Mouse (Mus musculus): ENCODE measurements around the gene Hsdl1.

Gene Hsdl1

DNA sequence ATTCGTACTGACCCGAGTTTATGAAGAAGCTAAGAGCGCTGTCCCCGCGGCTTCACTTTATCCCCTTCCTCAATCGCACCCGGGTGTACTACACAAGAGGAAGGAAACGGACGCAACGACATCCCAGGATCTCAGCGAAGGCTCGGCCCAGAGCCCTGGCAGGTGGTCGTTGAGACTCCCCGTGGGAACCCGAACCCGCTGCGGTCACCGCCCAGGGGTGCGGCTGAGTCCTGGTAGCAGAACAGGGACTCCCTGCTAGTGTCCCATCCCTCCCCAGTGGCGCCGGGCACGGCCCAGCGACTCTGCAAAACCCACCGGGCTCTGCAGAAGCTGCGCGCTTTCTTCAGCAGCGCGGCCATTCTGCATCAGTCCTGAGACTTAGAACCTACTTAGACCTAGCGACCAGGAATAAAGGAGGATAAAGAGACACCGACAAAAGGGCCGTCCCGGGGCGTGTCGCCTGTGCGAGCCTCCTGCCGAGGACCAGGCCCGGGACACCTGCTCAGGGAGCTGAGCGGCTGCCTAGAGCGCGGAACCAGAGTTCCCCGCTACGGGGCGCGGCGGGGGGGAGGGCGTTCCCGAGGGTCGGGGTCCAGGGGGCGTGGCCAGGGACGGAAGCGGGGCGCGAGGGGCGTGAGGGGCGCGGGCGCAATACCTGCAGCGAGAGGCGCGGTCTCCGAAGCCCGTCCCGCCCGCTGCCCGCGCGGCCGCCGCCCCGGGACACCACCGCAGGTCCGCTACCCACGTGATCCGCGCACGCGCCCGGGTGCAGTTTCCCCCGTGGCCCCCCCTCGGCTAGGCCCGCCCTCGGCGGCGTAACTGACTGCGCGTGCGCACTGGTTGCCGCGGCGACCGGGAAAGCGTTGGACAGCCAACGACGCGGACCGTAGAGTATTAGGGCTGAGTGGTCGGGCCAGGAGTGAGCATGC, at the start of gene Hsdl1, which contains the start of gene Dnaaf1:
Gene Hsdl1, minus strand, starts transcription at position 747 of the 929 bp plus-strand sequence.
Gene Dnaaf1, plus strand, starts transcription at position 799 of the 929 bp plus-strand sequence.
- DNase-seq (ENCODE audit: low read depth, low spot score), result peak; percentile 93

DNA sequence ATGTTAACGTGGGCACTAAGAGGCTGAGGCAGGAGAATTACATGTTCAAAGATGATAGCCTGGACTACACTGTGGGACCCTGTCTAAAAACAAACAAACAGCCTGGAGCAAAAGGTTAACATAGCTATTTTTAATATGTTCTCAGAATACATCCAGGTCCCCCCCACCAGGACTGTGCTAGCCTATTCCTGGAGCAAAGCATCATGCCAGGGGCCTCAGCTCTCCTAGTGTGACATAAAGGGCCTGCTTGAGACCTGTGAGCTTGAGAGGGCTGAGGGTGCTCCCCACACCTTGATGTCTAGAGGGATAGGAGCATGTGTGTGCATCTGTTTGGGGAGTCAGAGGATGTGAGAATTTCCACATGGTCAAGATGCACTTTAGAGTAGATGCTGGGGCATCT, 48.8 kb upstream of the Hsdl1 start:
- DNase-seq (ENCODE audit: low read depth, low spot score), result no peak

- DNase-seq (ENCODE audit: low read depth, low spot score), result no peak
Observed at GRCm38 (mm10) chr8:119623061-119623460, 48.1 kb upstream of the Hsdl1 start.

DNA sequence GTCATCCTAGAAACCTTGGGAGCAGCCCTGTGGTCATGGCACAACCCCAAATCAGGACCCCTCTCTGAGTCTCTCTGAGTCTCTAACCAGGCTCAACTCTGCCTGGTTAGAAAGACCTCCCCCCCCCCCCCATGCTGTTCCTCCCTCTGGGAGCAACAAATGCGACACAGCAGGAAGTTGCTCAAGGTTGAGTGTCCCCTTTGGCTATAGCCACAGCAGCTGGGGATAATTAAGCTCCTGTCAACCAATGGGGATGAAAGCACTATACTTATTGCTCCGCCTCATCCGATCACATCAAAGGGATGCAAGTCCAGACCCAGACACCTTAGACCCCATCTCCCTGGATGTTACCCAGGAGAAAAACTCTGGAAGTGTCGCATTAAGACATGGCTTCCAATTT, 47.6 kb upstream of the Hsdl1 start:
- DNase-seq (ENCODE audit: low read depth, low spot score), result no peak

- no peak for DNase-seq (ENCODE audit: low read depth, low spot score)
Observed at GRCm38 (mm10) chr8:119620848-119621465, 46.0 kb upstream of the Hsdl1 start.

- no peak for DNase-seq (ENCODE audit: low read depth, low spot score)
Observed at GRCm38 (mm10) chr8:119620116-119620840, 45.3 kb upstream of the Hsdl1 start.

GRCm38 (mm10) chr8:119618887-119619286, 43.9 kb upstream of the Hsdl1 start:
- no peak for DNase-seq (ENCODE audit: low read depth, low spot score)

DNA sequence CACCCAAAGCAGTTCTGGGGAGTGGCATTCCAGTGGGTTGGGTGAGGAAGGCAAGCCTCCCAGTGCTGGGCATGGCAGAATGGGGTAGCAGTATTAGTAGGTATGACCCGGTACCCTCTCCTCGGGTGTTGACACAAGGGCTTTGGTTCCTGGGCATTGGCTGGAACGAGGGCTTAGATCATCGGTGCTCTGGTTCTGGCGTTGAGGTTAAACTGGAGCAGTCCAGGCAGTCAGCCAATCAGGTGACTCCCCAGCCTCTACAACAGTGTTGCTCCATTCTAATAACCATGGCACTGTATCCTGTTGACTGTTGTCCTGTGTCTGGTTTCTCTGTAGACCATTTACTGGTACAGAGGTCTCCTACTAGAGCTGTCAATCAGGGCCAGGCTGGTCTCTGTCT, 42.6 kb upstream of the Hsdl1 start:
- DNase-seq (ENCODE audit: low read depth, low spot score), result no peak

DNA sequence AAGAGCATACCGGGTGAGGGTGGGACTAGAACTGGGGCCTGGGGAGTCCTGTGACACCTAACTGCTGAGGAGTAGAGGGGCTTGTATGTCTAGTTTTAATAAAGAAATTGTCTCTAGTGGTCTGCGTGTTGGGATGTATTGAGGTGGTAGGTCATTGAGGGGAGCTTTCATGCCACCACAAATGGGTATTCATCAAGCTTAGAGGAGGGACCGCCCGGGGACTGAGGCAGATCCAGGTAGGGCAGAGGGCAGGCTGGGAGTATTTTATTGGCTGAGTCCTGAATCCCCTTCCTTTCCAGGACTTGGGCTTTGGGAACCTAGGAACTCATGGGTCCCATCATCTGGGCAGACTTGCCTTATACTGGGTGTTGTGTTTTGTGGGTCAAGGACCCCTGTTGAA, 41.8 kb upstream of the Hsdl1 start:
- DNase-seq (ENCODE audit: low read depth, low spot score), result no peak

DNA sequence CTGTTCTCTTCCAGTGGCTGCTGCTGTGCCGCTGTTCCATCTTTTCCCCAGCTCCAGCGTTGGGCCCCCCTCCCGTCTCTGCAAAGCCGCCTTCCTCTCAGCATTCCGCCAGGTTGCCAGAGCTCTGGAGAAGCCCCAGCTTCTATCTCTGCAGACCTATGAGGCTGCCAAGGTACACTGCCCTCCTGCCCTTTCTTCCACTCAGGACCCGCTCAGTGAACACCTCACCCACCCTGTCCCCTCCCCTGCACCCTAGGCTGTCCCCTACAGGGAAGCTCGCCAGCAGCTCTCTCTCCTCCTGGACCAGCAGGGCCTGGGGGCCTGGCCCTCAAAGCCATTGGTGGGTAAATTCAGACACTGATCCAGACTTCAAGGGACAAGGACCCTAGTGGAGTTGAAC, 41.4 kb upstream of the Hsdl1 start:
- no peak for DNase-seq (ENCODE audit: low read depth, low spot score)

GRCm38 (mm10) chr8:119615096-119615495, 40.1 kb upstream of the Hsdl1 start:
- DNase-seq (ENCODE audit: low read depth, low spot score), result no peak

DNA sequence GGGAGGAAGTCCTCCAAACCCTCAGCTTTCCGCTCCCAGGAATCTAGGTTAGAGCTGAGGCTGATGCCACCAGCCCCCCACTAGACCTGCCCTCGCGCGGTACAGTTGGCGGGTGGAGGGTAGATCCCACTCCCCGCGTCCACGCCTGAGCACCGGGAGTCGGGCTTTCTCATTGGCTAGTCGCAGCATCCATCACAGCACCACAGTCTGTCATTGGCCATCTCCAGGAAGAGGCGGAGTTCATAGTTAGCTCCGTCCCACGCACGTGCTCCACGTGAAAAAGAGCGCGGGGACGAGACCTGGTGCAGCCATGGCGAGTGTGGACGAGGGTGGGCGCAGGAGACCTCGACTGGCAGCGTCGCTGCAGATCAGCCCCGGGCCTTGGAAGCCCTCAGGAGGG, 37.5 kb upstream of the Hsdl1 start, which contains the start of gene Adad2:
Gene Adad2, plus strand, starts transcription at position 277 of the 400 bp plus-strand sequence.
- no peak for DNase-seq (ENCODE audit: low read depth, low spot score)

- peak; percentile 34 for DNase-seq (ENCODE audit: low read depth, low spot score)
Observed at GRCm38 (mm10) chr8:119606224-119606623, 31.2 kb upstream of the Hsdl1 start.

GRCm38 (mm10) chr8:119604996-119605395, 30.0 kb upstream of the Hsdl1 start, which contains the start of gene Taf1c:
TSS of gene Taf1c (minus strand) at chr8:119605222.
- peak; percentile 96 for DNase-seq (ENCODE audit: low read depth, low spot score)

GRCm38 (mm10) chr8:119604398-119604803, 29.4 kb upstream of the Hsdl1 start:
- peak; percentile 12 for DNase-seq (ENCODE audit: low read depth, low spot score)

DNA sequence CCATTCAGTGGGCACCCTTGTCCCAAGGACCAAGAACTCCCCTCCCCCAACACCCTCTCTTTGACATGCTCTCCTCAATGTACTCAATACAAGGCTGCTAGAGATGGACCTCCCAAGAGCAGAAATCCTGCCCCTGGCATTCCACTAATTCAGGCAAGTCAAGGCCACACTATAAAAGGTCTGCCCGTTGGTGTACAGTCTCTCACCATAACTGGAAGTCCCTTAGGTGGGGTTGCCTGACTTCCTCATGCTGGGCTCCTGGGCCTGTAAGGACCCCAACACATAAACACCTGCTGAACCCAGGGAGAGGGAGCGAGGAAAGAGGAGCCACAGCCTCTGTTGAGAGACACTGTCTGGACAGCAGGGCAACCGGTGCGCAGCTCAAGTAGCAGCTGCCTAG, 28.8 kb upstream of the Hsdl1 start:
- no peak for DNase-seq (ENCODE audit: low read depth, low spot score)

GRCm38 (mm10) chr8:119591456-119591855, 16.5 kb upstream of the Hsdl1 start:
- DNase-seq (ENCODE audit: low read depth, low spot score), result no peak

DNA sequence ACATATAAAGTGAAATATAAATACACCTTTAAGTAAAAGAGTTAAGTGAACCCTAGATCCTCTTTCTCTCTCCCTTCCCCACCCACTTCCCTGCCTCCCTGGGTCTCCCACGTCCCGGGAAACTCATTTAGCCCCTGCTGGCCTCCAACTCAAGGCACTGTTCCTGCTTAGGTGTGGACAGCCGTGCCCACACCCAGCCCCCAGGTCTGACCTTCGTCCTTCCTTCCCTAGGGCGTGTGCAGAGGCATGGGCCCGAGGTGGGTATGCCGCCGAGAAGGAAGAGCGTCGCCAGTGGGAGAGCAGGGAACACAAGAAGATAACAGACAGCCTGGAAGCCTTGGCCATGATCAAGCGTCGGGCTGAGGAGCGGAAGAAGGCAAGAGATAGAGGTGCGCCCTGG, 15.4 kb upstream of the Hsdl1 start:
- no peak for DNase-seq (ENCODE audit: low read depth, low spot score)

DNA sequence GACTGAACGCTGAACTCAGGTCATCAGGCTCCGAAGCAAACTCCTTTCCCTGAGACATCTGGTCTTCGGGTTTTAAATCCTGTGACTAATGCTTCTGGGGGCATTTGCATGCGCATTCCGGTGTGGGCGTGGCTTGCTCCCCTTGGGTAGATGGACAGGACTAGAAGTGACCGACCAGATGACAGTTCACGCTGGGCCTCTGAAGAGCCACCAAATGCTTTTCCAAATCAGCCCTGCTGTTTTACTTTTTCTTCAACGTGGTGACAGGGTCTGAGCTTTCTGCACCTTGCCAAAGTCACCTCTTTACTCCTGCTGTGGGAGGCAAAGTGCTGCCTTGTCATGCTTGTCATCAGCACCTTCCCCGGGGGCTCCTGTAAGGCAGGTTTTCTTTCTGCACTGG, 13.9 kb upstream of the Hsdl1 start:
- no peak for DNase-seq (ENCODE audit: low read depth, low spot score)

GRCm38 (mm10) chr8:119588321-119588720, 13.3 kb upstream of the Hsdl1 start:
- no peak for DNase-seq (ENCODE audit: low read depth, low spot score)

DNA sequence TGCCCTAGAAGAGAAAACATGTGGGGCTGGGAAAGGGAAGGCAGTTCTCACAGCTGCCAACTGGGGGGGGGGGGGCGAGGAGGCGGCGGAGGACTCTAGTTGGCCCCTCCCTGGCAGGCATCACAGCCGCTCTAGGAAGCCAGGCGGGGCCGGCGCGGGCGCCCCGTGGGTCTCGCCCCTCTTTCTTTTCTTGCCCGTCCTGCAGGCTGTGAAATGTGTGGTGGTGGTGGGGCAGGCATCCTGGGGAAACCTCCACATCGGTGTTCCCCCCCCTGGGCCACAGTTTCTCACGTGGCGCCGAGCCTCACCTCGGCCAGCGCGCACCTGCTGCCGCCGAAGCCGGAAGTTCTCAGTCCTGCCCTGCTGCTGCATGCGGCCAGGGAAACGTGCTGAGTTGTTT, 10.9 kb upstream of the Hsdl1 start:
- DNase-seq (ENCODE audit: low read depth, low spot score), result no peak
